Mouse (Mus musculus): ENCODE measurements around the gene Plin5. TPM values are rescaled to one million over a fixed set of nuclear protein-coding genes. Genes with fewer than 3 reads are reported as not detected.
"Not testable (repeated sequence)": the region's sequence is repeated elsewhere in the genome, so short reads cannot be mapped to it uniquely, and the experiment has no call there.

Gene Plin5
- polyA plus RNA-seq, 1 experiment from 2014 or later = 2.4 TPM

GRCm38 (mm10) chr17:56078880-56079795 is 38.3 kb downstream of the Plin5 start, which contains the start of gene Hdgfl2:
Hdgfl2 (plus strand) TSS chr17:56079634.
- peak; percentile 93 for ATAC-seq (ENCODE audit: low FRiP score)
- Histone ChIP-seq H3K27ac (replicated peaks) (peak within 1 kb of the TSS; percentile 78), H3K27me3 (replicated peaks) (no peaks in the 10 kb centered on the region), H3K36me3 (peaks cover 14% of the 10 kb centered on the region), H3K9me3 (replicated peaks) (no peaks in the 10 kb centered on the region), H3K4me3 (replicated peaks) (peak within 1 kb of the TSS; percentile 86), H3K4me2 (peak within 1 kb of the TSS; percentile 88), H3K9ac (replicated peaks) (peak within 1 kb of the TSS; percentile 85), H3K4me1 (peaks cover 46% of the 10 kb centered on the region)
- WGBS = under 1% methylated on average over 61 of the region's 61 CpGs

DNA sequence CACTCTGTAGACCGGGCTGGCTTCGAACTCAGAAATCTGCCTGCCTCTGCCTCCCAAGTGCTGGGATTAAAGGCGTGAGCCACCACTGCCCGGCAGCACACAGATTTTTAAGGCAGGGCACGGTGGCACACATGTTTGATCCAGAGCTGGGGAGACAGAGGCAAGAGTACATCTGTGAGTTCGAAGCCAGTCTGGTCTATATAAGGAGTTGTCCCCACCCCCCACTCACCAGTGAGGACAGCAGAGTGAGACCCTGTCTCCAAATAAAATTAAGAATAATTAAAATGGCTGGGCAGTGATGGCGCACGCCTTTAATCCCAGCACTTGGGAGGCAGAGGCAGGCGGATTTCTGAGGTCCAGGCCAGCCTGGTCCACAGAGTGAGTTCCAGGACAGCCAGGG is 39.0 kb downstream of the Plin5 start:
- H3K4me3 ChIP-seq (replicated peaks) = peak overlapping the region; percentile 86
- 0 out of 2 replicates have a peak overlapping the region, but pooled peaks have one; percentile 37 for H3K27ac ChIP-seq (replicated peaks)
- H3K9me3 ChIP-seq (replicated peaks); H3K9ac ChIP-seq (replicated peaks); H3K27me3 ChIP-seq (replicated peaks); ATAC-seq (ENCODE audit: low FRiP score): not testable (repeated sequence)
- peaks cover 11% of the 10 kb centered on the region for H3K36me3 ChIP-seq
- H3K4me1 ChIP-seq = peaks cover 53% of the 10 kb centered on the region
- WGBS = 67% methylated on average over 9 of the region's 9 CpGs
- peak overlapping the region; percentile 88 for H3K4me2 ChIP-seq

GRCm38 (mm10) chr17:56077523-56077922 is 39.9 kb downstream of the Plin5 start:
- Histone ChIP-seq H3K27ac (replicated peaks) (no peak overlapping the region), H3K4me1 (peaks cover 51% of the 10 kb centered on the region), H3K9me3 (replicated peaks) (no peaks in the 10 kb centered on the region), H3K27me3 (replicated peaks) (no peaks in the 10 kb centered on the region), H3K4me2 (no peak overlapping the region), H3K4me3 (replicated peaks) (no peak overlapping the region), H3K36me3 (peaks cover 16% of the 10 kb centered on the region), H3K9ac (replicated peaks) (no peak overlapping the region)
- no peak for ATAC-seq (ENCODE audit: low FRiP score)
- WGBS = 93% methylated on average over 5 of the region's 5 CpGs

GRCm38 (mm10) chr17:56074827-56075208 is 42.6 kb downstream of the Plin5 start, which contains the start of gene Ubxn6:
Ubxn6 (minus strand) TSS chr17:56075028.
- Histone ChIP-seq H3K36me3 (peaks cover 37% of the 10 kb centered on the region), H3K9me3 (replicated peaks) (no peaks in the 10 kb centered on the region), H3K9ac (replicated peaks) (peak within 1 kb of the TSS; percentile 91), H3K4me3 (replicated peaks) (peak within 1 kb of the TSS; percentile 96), H3K4me1 (peaks cover 24% of the 10 kb centered on the region), H3K27ac (replicated peaks) (peak within 1 kb of the TSS; percentile 93), H3K4me2 (peak within 1 kb of the TSS; percentile 86), H3K27me3 (replicated peaks) (no peaks in the 10 kb centered on the region)
- peak; percentile 58 for ATAC-seq (ENCODE audit: low FRiP score)
- 0% methylated on average over 34 of the region's 35 CpGs for WGBS

DNA sequence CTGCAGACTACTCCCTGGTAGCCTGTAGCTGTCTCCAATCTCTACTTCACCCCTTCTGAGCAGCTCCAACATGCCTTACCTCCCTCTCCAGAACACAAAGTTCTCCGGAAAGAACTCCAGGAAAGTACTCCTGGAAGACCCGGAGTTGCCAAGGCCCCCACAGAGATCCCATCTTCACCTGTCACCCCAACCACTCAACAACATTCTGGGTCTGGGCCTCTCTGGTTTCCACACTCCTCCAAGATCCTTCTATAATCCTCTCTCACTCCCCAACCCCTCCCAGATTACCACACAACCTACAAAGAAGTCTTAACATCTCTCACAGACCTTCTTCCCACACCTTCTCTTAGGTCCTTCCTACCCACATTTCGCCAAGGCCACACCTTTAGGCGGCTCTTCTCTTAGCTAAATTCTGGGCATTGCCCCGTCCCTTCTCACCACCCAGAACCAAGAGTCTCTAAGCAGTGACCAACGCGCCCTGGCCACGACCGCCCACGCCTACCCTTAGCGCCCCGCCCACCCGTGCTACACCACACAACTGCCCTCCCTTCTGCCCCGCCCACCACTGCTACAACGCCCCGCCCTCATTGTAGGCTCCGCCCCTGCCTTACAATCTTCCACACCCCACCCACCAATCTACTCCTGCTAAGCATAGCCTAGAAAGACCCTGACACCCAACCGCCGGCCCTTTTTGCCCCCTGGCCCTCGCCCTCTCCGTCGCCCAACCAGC is 43.1 kb downstream of the Plin5 start:
- H3K36me3 ChIP-seq = peaks cover 42% of the 10 kb centered on the region
- peak; percentile 25 for ATAC-seq (ENCODE audit: low FRiP score)
- no peaks in the 10 kb centered on the region for H3K27me3 ChIP-seq (replicated peaks)
- H3K9ac ChIP-seq (replicated peaks) = peak overlapping the region; percentile 91
- peak overlapping the region; percentile 96 for H3K4me3 ChIP-seq (replicated peaks)
- H3K4me2 ChIP-seq = peak overlapping the region; percentile 86
- H3K9me3 ChIP-seq (replicated peaks) = no peaks in the 10 kb centered on the region
- peaks cover 24% of the 10 kb centered on the region for H3K4me1 ChIP-seq
- 10% methylated on average over 22 of the region's 22 CpGs for WGBS
- peak overlapping the region; percentile 93 for H3K27ac ChIP-seq (replicated peaks)

GRCm38 (mm10) chr17:56072243-56072642 is 45.2 kb downstream of the Plin5 start:
- H3K9ac ChIP-seq (replicated peaks) = no peak overlapping the region
- H3K9me3 ChIP-seq (replicated peaks) = no peaks in the 10 kb centered on the region
- H3K4me2 ChIP-seq = no peak overlapping the region
- no peak for ATAC-seq (ENCODE audit: low FRiP score)
- WGBS = 88% methylated on average over 5 of the region's 5 CpGs
- peaks cover 20% of the 10 kb centered on the region for H3K4me1 ChIP-seq
- H3K4me3 ChIP-seq (replicated peaks) = no peak overlapping the region
- H3K27ac ChIP-seq (replicated peaks) = no peak overlapping the region
- peaks cover 63% of the 10 kb centered on the region for H3K36me3 ChIP-seq
- H3K27me3 ChIP-seq (replicated peaks) = no peaks in the 10 kb centered on the region

- ATAC-seq (ENCODE audit: low FRiP score) = no peak
- H3K4me3 ChIP-seq (replicated peaks) = no peak overlapping the region
- no peak overlapping the region for H3K4me2 ChIP-seq
- no peaks in the 10 kb centered on the region for H3K9me3 ChIP-seq (replicated peaks)
- H3K36me3 ChIP-seq = peaks cover 74% of the 10 kb centered on the region
- H3K27ac ChIP-seq (replicated peaks) = no peak overlapping the region
- H3K27me3 ChIP-seq (replicated peaks) = no peaks in the 10 kb centered on the region
- H3K4me1 ChIP-seq = peaks cover 20% of the 10 kb centered on the region
- H3K9ac ChIP-seq (replicated peaks) = no peak overlapping the region
These were observed 46.3 kb downstream of the Plin5 start for GRCm38 (mm10) chr17:56071126-56071525.

GRCm38 (mm10) chr17:56069066-56069465 is 48.3 kb downstream of the Plin5 start:
- H3K4me2 ChIP-seq = no peak overlapping the region
- no peaks in the 10 kb centered on the region for H3K9me3 ChIP-seq (replicated peaks)
- no peak overlapping the region for H3K27ac ChIP-seq (replicated peaks)
- H3K4me3 ChIP-seq (replicated peaks) = no peak overlapping the region
- H3K4me1 ChIP-seq = peaks cover 8% of the 10 kb centered on the region
- no peak for ATAC-seq (ENCODE audit: low FRiP score)
- 96% methylated on average over 14 of the region's 14 CpGs for WGBS
- peaks cover 87% of the 10 kb centered on the region for H3K36me3 ChIP-seq
- no peaks in the 10 kb centered on the region for H3K27me3 ChIP-seq (replicated peaks)
- no peak overlapping the region for H3K9ac ChIP-seq (replicated peaks)

DNA sequence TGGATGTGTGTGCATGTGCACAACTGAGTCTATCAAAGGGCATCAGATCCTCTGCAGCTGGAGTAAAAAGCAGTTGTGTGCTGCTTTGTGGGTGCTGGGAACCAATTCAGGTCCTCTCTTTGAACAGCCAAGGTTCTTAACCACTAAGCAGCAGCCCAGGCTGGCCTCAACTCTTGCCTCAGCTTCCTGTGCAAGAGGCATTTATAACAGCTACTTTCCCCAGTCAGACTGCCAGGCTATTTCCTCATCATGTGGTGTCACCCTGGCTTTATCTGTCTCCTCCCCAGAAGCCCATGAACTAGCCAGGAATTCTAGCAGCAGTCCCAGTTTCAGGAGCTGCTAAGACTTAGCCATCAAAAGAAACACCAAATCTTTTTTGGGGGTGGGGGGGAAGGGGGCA is 50.9 kb downstream of the Plin5 start:
- Histone ChIP-seq H3K4me3 (replicated peaks) (no peak overlapping the region), H3K9me3 (replicated peaks) (no peaks in the 10 kb centered on the region), H3K36me3 (peaks cover 86% of the 10 kb centered on the region), H3K27me3 (replicated peaks) (no peaks in the 10 kb centered on the region), H3K4me1 (no peaks in the 10 kb centered on the region), H3K4me2 (no peak overlapping the region), H3K27ac (replicated peaks) (no peak overlapping the region), H3K9ac (replicated peaks) (no peak overlapping the region)
- ATAC-seq (ENCODE audit: low FRiP score) = no peak

DNA sequence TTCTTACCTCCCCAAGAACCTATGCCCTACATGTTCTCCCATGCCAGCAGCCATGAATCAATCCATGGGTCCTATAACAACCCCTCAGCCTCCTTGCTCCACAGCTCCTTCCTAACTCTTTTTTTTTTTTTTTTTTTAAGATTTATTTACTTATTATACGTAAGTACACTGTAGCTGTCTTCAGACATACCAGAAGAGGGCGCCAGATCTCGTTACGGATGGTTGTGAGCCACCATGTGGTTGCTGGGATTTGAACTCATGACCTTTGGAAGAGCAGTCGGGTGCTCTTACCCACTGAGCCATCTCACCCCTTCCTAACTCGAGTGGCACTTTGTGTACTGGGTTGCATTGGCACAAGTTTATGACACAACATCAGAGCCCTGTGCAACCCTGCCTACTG is 51.7 kb downstream of the Plin5 start:
- H3K9ac ChIP-seq (replicated peaks); H3K27ac ChIP-seq (replicated peaks); H3K4me3 ChIP-seq (replicated peaks); H3K27me3 ChIP-seq (replicated peaks); H3K4me1 ChIP-seq; H3K4me2 ChIP-seq; H3K9me3 ChIP-seq (replicated peaks); ATAC-seq (ENCODE audit: low FRiP score): not testable (repeated sequence)
- 80% methylated on average over 6 of the region's 6 CpGs for WGBS
- H3K36me3 ChIP-seq = peaks cover 79% of the 10 kb centered on the region

DNA sequence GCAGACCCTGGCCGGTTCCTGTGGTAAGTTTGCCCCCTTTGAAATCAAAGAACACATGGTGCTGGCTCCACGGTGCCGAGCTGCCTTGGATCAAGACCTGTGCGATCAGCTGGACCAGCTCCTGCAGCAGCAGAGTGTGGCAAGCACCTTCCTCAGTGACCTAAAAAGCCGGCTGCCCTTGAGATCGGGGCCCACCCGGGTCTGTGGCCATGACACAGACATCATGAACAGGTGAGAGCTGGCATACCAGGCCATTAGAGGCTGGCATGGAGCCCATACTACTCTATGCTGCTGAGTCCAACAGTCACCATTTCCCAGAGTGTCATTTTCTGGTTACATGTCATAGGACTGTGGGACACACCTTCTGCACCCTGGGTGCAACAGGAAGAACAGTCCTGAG is 55.3 kb downstream of the Plin5 start:
- no peak overlapping the region for H3K9ac ChIP-seq (replicated peaks)
- no peaks in the 10 kb centered on the region for H3K4me1 ChIP-seq
- peaks cover 47% of the 10 kb centered on the region for H3K36me3 ChIP-seq
- no peaks in the 10 kb centered on the region for H3K9me3 ChIP-seq (replicated peaks)
- ATAC-seq (ENCODE audit: low FRiP score) = no peak
- no peak overlapping the region for H3K4me2 ChIP-seq
- H3K27me3 ChIP-seq (replicated peaks) = no peaks in the 10 kb centered on the region
- H3K27ac ChIP-seq (replicated peaks) = no peak overlapping the region
- no peak overlapping the region for H3K4me3 ChIP-seq (replicated peaks)
- WGBS = 96% methylated on average over 7 of the region's 7 CpGs
